Mouse (Mus musculus) embryonic facial prominence, embryonic 10.5 days (tissue): ENCODE measurements around the gene Dnajc13. TPM values are rescaled to one million over a fixed set of nuclear protein-coding genes. Genes with fewer than 3 reads are reported as not detected.
A peak's percentile ranks its signal among the peaks of the same experiment; 100 is the strongest.

Experiments
- DNase-seq: peaks from one replicate; pipeline ENCODE4 v3.0.0-alpha.2; 2017; ENCODE audit warnings: low spot score
- H3K27ac ChIP-seq: fragments of 300-500 bp; sonication (generic); replicated peaks from 2 replicates; pipeline ENCODE4 v1.5.1; 2016; ENCODE audit warnings: mild to moderate bottlenecking
- H3K27me3 ChIP-seq: fragments of 300-500 bp; sonication (generic); replicated peaks from 2 replicates; pipeline ENCODE4 v1.6.1; 2016; ENCODE audit warnings: low read depth, mild to moderate bottlenecking; ENCODE audit not compliant: poor library complexity, severe bottlenecking
- H3K36me3 ChIP-seq: fragments of 300-500 bp; sonication (generic); replicated peaks from 2 replicates; pipeline ENCODE4 v1.6.1; 2016; ENCODE audit warnings: mild to moderate bottlenecking, moderate library complexity
- H3K4me1 ChIP-seq: fragments of 300-500 bp; sonication (generic); 2 replicates; pipeline ENCODE4 v1.6.1; 2016
- H3K4me3 ChIP-seq: fragments of 300-500 bp; sonication (generic); 2 replicates; pipeline ENCODE4 v1.5.1; 2016; ENCODE audit warnings: mild to moderate bottlenecking, moderate library complexity
- H3K9me3 ChIP-seq: fragments of 300-500 bp; sonication (generic); 2 replicates; pipeline ENCODE4 v1.6.1; 2016; ENCODE audit warnings: mild to moderate bottlenecking
- WGBS: fragments of 180-500 bp; shearing (Covaris S2); methylation state at CpG from one replicate; pipeline ENCODE4 v1.1.7; 2016; 5-methylcytosine and 5-hydroxymethylcytosine counted together
- polyA plus RNA-seq: library from polyadenylated mRNA; unstranded; fragments of >200 nt; fragmentation: Nextera tagmentation; extraction: Ambion mirVana; gene quantifications from 2 replicates; pipeline ENCODE4 v1.2.1, GENCODE M21; 2016

Dnajc13 gene
- polyA plus RNA-seq: 19.1 and 19.3 TPM in 2 replicates

- Histone ChIP-seq H3K4me1 (peaks cover 23% of the 10 kb centered on the region), H3K27ac (peak within 1 kb of the TSS; percentile 92), H3K4me3 (peak within 1 kb of the TSS; percentile 93), H3K36me3 (no peaks in the 10 kb centered on the region), H3K9me3 (no peaks in the 10 kb centered on the region), H3K27me3 (no peaks in the 10 kb centered on the region)
- WGBS: under 1% methylated on average over 60 of the region's 60 CpGs
- DNase-seq: peak; percentile 99
These were observed at the start of gene Dnajc13 for GRCm38 (mm10) chr9:104262823-104263352. TSS of gene Dnajc13 (minus strand) at chr9:104262930.

- Histone ChIP-seq H3K27me3 (no peaks in the 10 kb centered on the region), H3K4me3 (no peak overlapping the region), H3K4me1 (no peaks in the 10 kb centered on the region), H3K27ac (no peak overlapping the region), H3K9me3 (no peaks in the 10 kb centered on the region), H3K36me3 (no peaks in the 10 kb centered on the region)
- 16% methylated on average over 6 of the region's 6 CpGs for WGBS
- peak; percentile 80 for DNase-seq
These were observed 44.0 kb upstream of the Dnajc13 start for GRCm38 (mm10) chr9:104306734-104307133.

GRCm38 (mm10) chr9:104305333-104306111, 42.8 kb upstream of the Dnajc13 start:
- Histone ChIP-seq H3K27ac (no peak overlapping the region), H3K4me3 (no peak overlapping the region), H3K9me3 (no peaks in the 10 kb centered on the region), H3K36me3 (no peaks in the 10 kb centered on the region), H3K4me1 (no peaks in the 10 kb centered on the region), H3K27me3 (no peaks in the 10 kb centered on the region)
- 95% methylated on average over 6 of the region's 6 CpGs for WGBS
- DNase-seq: no peak

- no peak for DNase-seq
- 85% methylated on average over 10 of the region's 10 CpGs for WGBS
- H3K27me3 ChIP-seq: no peaks in the 10 kb centered on the region
- no peaks in the 10 kb centered on the region for H3K4me1 ChIP-seq
- no peak overlapping the region for H3K27ac ChIP-seq
- H3K9me3 ChIP-seq: no peaks in the 10 kb centered on the region
- no peak overlapping the region for H3K4me3 ChIP-seq
- no peaks in the 10 kb centered on the region for H3K36me3 ChIP-seq
These were observed 42.1 kb upstream of the Dnajc13 start for GRCm38 (mm10) chr9:104304800-104305199.

- DNase-seq: no peak
- no peaks in the 10 kb centered on the region for H3K4me1 ChIP-seq
- WGBS: 75% methylated on average over 4 of the region's 4 CpGs
These were observed 41.6 kb upstream of the Dnajc13 start for GRCm38 (mm10) chr9:104304376-104304775.

GRCm38 (mm10) chr9:104300569-104300968, 37.8 kb upstream of the Dnajc13 start:
- Histone ChIP-seq H3K4me3 (no peak overlapping the region), H3K36me3 (no peaks in the 10 kb centered on the region), H3K4me1 (no peaks in the 10 kb centered on the region), H3K27ac (no peak overlapping the region), H3K9me3 (no peaks in the 10 kb centered on the region), H3K27me3 (no peaks in the 10 kb centered on the region)
- 84% methylated on average over 12 of the region's 12 CpGs for WGBS
- no peak for DNase-seq

More at GRCm38 (mm10) chr9:104304376-104304775, 41.6 kb upstream of the Dnajc13 start:
- Histone ChIP-seq H3K9me3 (no peaks in the 10 kb centered on the region), H3K4me3 (no peak overlapping the region), H3K36me3 (no peaks in the 10 kb centered on the region), H3K27me3 (no peaks in the 10 kb centered on the region), H3K27ac (no peak overlapping the region)

- Histone ChIP-seq H3K27me3 (no peaks in the 10 kb centered on the region), H3K9me3 (no peaks in the 10 kb centered on the region), H3K4me3 (no peak overlapping the region), H3K4me1 (no peaks in the 10 kb centered on the region), H3K27ac (no peak overlapping the region), H3K36me3 (no peaks in the 10 kb centered on the region)
- DNase-seq: no peak
- WGBS: 77% methylated on average over 3 of the region's 3 CpGs
These were observed 34.3 kb upstream of the Dnajc13 start for GRCm38 (mm10) chr9:104297041-104297440.

GRCm38 (mm10) chr9:104284934-104285333, 22.2 kb upstream of the Dnajc13 start:
- Histone ChIP-seq H3K36me3 (no peaks in the 10 kb centered on the region), H3K27me3 (no peaks in the 10 kb centered on the region), H3K4me1 (peaks cover 3% of the 10 kb centered on the region; the same call in 1 of the 2 replicates), H3K9me3 (no peaks in the 10 kb centered on the region), H3K4me3 (no peak overlapping the region), H3K27ac (no peak overlapping the region)
- DNase-seq: no peak
- WGBS: 74% methylated on average over 6 of the region's 6 CpGs

GRCm38 (mm10) chr9:104282536-104282935, 19.8 kb upstream of the Dnajc13 start:
- peaks cover 3% of the 10 kb centered on the region; the same call in 1 of the 2 replicates for H3K4me1 ChIP-seq
- DNase-seq: no peak
- no peak overlapping the region for H3K4me3 ChIP-seq
- no peaks in the 10 kb centered on the region for H3K36me3 ChIP-seq
- no peak overlapping the region for H3K27ac ChIP-seq
- 24% methylated on average over 8 of the region's 8 CpGs for WGBS
- H3K9me3 ChIP-seq: no peaks in the 10 kb centered on the region
- no peaks in the 10 kb centered on the region for H3K27me3 ChIP-seq

GRCm38 (mm10) chr9:104281737-104282136, 19.0 kb upstream of the Dnajc13 start:
- Histone ChIP-seq H3K36me3 (no peaks in the 10 kb centered on the region), H3K27ac (no peak overlapping the region), H3K27me3 (no peaks in the 10 kb centered on the region), H3K4me1 (peaks cover 3% of the 10 kb centered on the region; the same call in 1 of the 2 replicates), H3K4me3 (no peak overlapping the region), H3K9me3 (no peaks in the 10 kb centered on the region)
- 75% methylated on average over 5 of the region's 5 CpGs for WGBS
- DNase-seq: no peak

- Histone ChIP-seq H3K36me3 (no peaks in the 10 kb centered on the region), H3K27ac (no peak overlapping the region), H3K4me3 (no peak overlapping the region), H3K9me3 (no peaks in the 10 kb centered on the region), H3K4me1 (peaks cover 3% of the 10 kb centered on the region; the same call in 1 of the 2 replicates), H3K27me3 (no peaks in the 10 kb centered on the region)
- WGBS: 86% methylated on average over 8 of the region's 8 CpGs
- no peak for DNase-seq
These were observed 18.2 kb upstream of the Dnajc13 start for GRCm38 (mm10) chr9:104280725-104281495.

GRCm38 (mm10) chr9:104277528-104278162, 14.9 kb upstream of the Dnajc13 start:
- WGBS: 25% methylated on average over 18 of the region's 18 CpGs

More at GRCm38 (mm10) chr9:104277528-104278162, 14.9 kb upstream of the Dnajc13 start:
- DNase-seq: peak; percentile 25
- Histone ChIP-seq H3K9me3 (no peaks in the 10 kb centered on the region), H3K4me3 (0 out of 2 replicates have a peak overlapping the region, but pooled peaks have one; percentile 13), H3K36me3 (no peaks in the 10 kb centered on the region), H3K27me3 (no peaks in the 10 kb centered on the region), H3K27ac (no peak overlapping the region), H3K4me1 (peaks cover 3% of the 10 kb centered on the region; the same call in 1 of the 2 replicates)
